ENCODE assay signal across 9 mouse cellular contexts in the genomic region with DNA sequence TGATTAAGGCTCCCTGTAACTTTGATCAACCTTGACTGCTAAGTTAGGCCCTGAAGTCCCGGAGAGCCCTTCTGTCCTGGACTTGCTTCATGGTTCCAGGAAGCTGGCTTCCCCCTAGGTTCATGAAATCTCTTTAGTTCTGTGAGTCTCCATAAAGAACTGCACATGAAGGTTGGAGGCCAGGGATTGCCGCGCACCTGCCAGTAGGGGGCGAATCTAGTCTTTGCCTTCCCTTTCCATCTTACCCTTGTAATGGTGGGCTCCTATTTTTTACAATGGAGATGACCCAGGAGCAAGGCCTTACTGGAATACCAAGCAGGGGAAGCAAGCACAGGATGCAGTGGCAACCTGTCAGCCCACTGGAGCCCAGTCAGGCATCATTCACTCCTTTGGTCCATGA. TPM values are rescaled to one million over a fixed set of nuclear protein-coding genes. Genes with fewer than 3 reads are reported as not detected.
A peak's percentile ranks its signal among the peaks of the same experiment; 100 is the strongest.
DNase-seq lines count a peak whose midpoint lies in the region; ATAC-seq lines count a peak whose summit lies in the region.
"Had no signal": no experiment of that assay in that cellular context is flagged by ENCODE, and none has a peak within 500 bp of the region (broad histone marks: within the 10 kb centered on the region; RNA-seq: fewer than 3 reads in every experiment).

No protein-coding gene starts in this region.

- H3K9ac ChIP-seq in hindbrain, embryonic 11.5 days (ENCODE audit: low read depth, low read length) = no peak overlapping the region
- no peak overlapping the region for H3K9ac ChIP-seq in hindbrain, embryonic 12.5 days
- H3K9ac ChIP-seq in embryonic facial prominence, embryonic 11.5 days (replicated peaks; ENCODE audit: low read length) = no peak overlapping the region
- H3K9ac ChIP-seq: limb, embryonic 15.5 days had no signal

- no peak for ATAC-seq in hindbrain, embryonic 11.5 days (ENCODE audit: low FRiP score)
- no peak for ATAC-seq in hindbrain, embryonic 12.5 days (ENCODE audit: low FRiP score)
- no peak for ATAC-seq in embryonic facial prominence, embryonic 11.5 days (replicated peaks; ENCODE audit: insufficient number of reproducible peaks, low FRiP score, low TSS enrichment, low read depth)

- no peaks in the 10 kb centered on the region for H3K27me3 ChIP-seq in hindbrain, embryonic 11.5 days (ENCODE audit: control insufficient read depth, insufficient read depth, low read length)
- H3K27me3 ChIP-seq in hindbrain, embryonic 12.5 days = no peaks in the 10 kb centered on the region
- H3K27me3 ChIP-seq in embryonic facial prominence, embryonic 11.5 days (ENCODE audit: control insufficient read depth, insufficient read depth, low read length) = no peaks in the 10 kb centered on the region
- H3K27me3 ChIP-seq: limb, embryonic 15.5 days had no signal

- 43% methylated on average over 4 of the region's 4 CpGs for WGBS in hindbrain, embryonic 11.5 days
- 40% methylated on average over 4 of the region's 4 CpGs for WGBS in hindbrain, embryonic 12.5 days
- WGBS in embryonic facial prominence, embryonic 11.5 days = 46% methylated on average over 4 of the region's 4 CpGs

- peak; percentile 57 for DNase-seq in hindbrain, embryonic 11.5 days (ENCODE audit: low spot score)
- DNase-seq in ES-CJ7 (ENCODE audit: low read depth, low spot score) = peak; percentile 78
- DNase-seq in embryonic facial prominence, embryonic 11.5 days (ENCODE audit: low spot score) = peak; percentile 50
- peak; percentile 19 to 41 for DNase-seq in natural killer cell, adult 2 months (ENCODE audit: low spot score in 2 of 2)
- no peak for DNase-seq in layer of hippocampus, adult 8-10 months (ENCODE audit: low spot score in 2 of 2)
- no peak for DNase-seq in urinary bladder, postnatal 14 days (ENCODE audit: low spot score)
- DNase-seq in left cerebral cortex, adult 8-10 months (ENCODE audit: low spot score in 2 of 2) = no peak

- no peaks in the 10 kb centered on the region for H3K4me1 ChIP-seq in hindbrain, embryonic 11.5 days (replicated peaks; ENCODE audit: control insufficient read depth, insufficient read depth, low read length)
- H3K4me1 ChIP-seq in hindbrain, embryonic 12.5 days = no peaks in the 10 kb centered on the region
- H3K4me1 ChIP-seq in embryonic facial prominence, embryonic 11.5 days (ENCODE audit: control insufficient read depth, insufficient read depth, low read length) = no peaks in the 10 kb centered on the region
- H3K4me1 ChIP-seq: limb, embryonic 15.5 days had no signal

- H3K27ac ChIP-seq in hindbrain, embryonic 11.5 days (ENCODE audit: low read depth, low read length) = no peak overlapping the region
- no peak overlapping the region for H3K27ac ChIP-seq in hindbrain, embryonic 12.5 days
- no peak overlapping the region for H3K27ac ChIP-seq in embryonic facial prominence, embryonic 11.5 days (replicated peaks; ENCODE audit: low read depth, low read length)
- H3K27ac ChIP-seq: limb, embryonic 15.5 days had no signal

- H3K4me2 ChIP-seq in hindbrain, embryonic 11.5 days (replicated peaks; ENCODE audit: low read depth, low read length) = no peak overlapping the region
- no peak overlapping the region for H3K4me2 ChIP-seq in hindbrain, embryonic 12.5 days (replicated peaks)
- H3K4me2 ChIP-seq in embryonic facial prominence, embryonic 11.5 days (ENCODE audit: low read depth, low read length) = no peak overlapping the region
- H3K4me2 ChIP-seq: limb, embryonic 15.5 days had no signal

- H3K9me3 ChIP-seq in hindbrain, embryonic 11.5 days (ENCODE audit: control insufficient read depth, low read length) = no peaks in the 10 kb centered on the region
- H3K9me3 ChIP-seq in hindbrain, embryonic 12.5 days (replicated peaks) = no peaks in the 10 kb centered on the region
- no peaks in the 10 kb centered on the region for H3K9me3 ChIP-seq in embryonic facial prominence, embryonic 11.5 days (replicated peaks; ENCODE audit: control insufficient read depth, low read length)
- H3K9me3 ChIP-seq: limb, embryonic 15.5 days had no signal

- H3K4me3 ChIP-seq in hindbrain, embryonic 11.5 days (ENCODE audit: low read depth, low read length) = no peak overlapping the region
- H3K4me3 ChIP-seq in hindbrain, embryonic 12.5 days = no peak overlapping the region
- H3K4me3 ChIP-seq in embryonic facial prominence, embryonic 11.5 days (ENCODE audit: low read depth, low read length) = no peak overlapping the region
- H3K4me3 ChIP-seq: limb, embryonic 15.5 days had no signal

- no peaks in the 10 kb centered on the region for H3K36me3 ChIP-seq in hindbrain, embryonic 11.5 days (ENCODE audit: control insufficient read depth, insufficient read depth, low read length)
- H3K36me3 ChIP-seq in hindbrain, embryonic 12.5 days = no peaks in the 10 kb centered on the region
- H3K36me3 ChIP-seq in embryonic facial prominence, embryonic 11.5 days (replicated peaks; ENCODE audit: control insufficient read depth, insufficient read depth, low read depth, low read length) = no peaks in the 10 kb centered on the region
- H3K36me3 ChIP-seq: limb, embryonic 15.5 days had no signal

RNA-seq across cellular contexts. Expression of a gene that starts 40.0 kb away (rescaled TPM):
- polyA plus RNA-seq in hindbrain, embryonic 11.5 days (2014; fragmentation: Nextera tagmentation; extraction: Ambion mirVana) = 4.3 and 5.6 TPM in 2 replicates
- polyA plus RNA-seq in hindbrain, embryonic 12.5 days (2016; fragmentation: Nextera tagmentation; extraction: Ambion mirVana) = 5.6 and 6.4 TPM in 2 replicates
- polyA plus RNA-seq in embryonic facial prominence, embryonic 11.5 days (2014; fragmentation: Nextera tagmentation; extraction: Ambion mirVana) = 6.7 and 7.6 TPM in 2 replicates
- total RNA-seq in layer of hippocampus, adult 8-10 months (2022) = 10 to 100 TPM; 13.5 to 16.4 (median 14.9) TPM
- 10 to 100 TPM in 1 of 4 experiments, 1 to 10 TPM in 3; 8.2 to 10.2 (median 9.3) TPM for total RNA-seq in left cerebral cortex, adult 8-10 months (2022)

RNA-seq across cellular contexts. Expression of a gene that starts 47.8 kb away (rescaled TPM):
- 123 and 134 TPM in 2 replicates for polyA plus RNA-seq in hindbrain, embryonic 11.5 days (2014; fragmentation: Nextera tagmentation; extraction: Ambion mirVana)
- polyA plus RNA-seq in hindbrain, embryonic 12.5 days (2016; fragmentation: Nextera tagmentation; extraction: Ambion mirVana) = 140 and 158 TPM in 2 replicates
- polyA plus RNA-seq in embryonic facial prominence, embryonic 11.5 days (2014; fragmentation: Nextera tagmentation; extraction: Ambion mirVana) = 49.7 and 51.1 TPM in 2 replicates
- 100 to 1,000 TPM; 103 to 122 (median 117) TPM for total RNA-seq in layer of hippocampus, adult 8-10 months (2022)
- total RNA-seq in left cerebral cortex, adult 8-10 months (2022) = 100 to 1,000 TPM; 103 to 109 (median 107) TPM

Comparison
In these comparisons a context has a peak if more than half of its experiments do, and no peak if none do; other contexts are left out.
1. DNase-seq: peak in hindbrain, embryonic 11.5 days (single experiment), ES-CJ7 (single experiment), embryonic facial prominence, embryonic 11.5 days (single experiment) and natural killer cell, adult 2 months (2 of 2); none in layer of hippocampus, adult 8-10 months (0 of 2), urinary bladder, postnatal 14 days (single experiment) and left cerebral cortex, adult 8-10 months (0 of 2).